In the genomic region with DNA sequence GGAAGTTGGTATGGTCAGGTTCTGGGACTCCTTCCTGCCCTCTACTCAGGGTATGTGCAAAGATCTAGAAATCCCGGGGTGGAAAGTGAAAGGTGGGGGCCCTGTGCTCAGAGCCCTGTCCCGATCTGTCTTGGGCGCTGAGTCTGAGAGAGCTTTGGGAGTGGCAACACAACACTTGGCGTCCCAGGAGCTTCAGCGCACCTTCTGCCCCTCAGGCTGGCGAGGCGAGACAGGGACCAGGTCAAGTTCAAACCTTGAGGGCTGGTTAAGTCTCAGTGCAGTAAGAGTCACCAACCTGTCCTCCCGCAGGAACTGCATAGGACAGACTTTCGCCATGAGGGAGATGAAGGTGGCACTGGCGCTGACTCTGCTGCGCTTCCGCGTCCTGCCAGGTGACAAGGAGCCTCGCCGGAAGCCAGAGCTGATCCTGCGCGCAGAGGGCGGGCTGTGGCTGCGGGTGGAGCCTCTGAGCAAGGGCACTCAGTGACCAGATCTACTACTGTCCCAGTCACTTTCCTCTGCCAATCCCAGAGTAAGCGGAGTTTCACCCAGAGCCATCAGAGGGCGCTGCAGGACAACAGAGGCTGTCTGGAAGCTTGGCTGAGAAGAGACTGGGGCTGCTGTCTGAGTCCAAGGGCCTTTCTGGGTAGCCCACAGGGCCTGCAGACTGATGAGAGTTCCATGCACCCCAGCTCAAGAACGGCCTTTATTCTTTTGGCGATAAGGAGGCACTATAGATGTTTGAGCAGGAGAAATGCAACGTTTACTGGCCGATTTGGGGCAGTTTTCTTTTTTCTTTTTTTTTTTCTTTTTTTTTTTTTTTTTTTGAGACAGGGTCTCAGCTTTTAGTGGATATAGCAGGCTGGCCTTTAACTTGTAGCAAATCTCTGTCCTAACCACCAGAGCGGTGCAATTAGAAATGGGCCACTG, we compare ENCODE assay signal across 8 mouse cellular contexts. TPM values are rescaled to one million over a fixed set of nuclear protein-coding genes. Genes with fewer than 3 reads are reported as not detected.
DNase-seq lines count a peak whose midpoint lies in the region; ATAC-seq lines count a peak whose summit lies in the region.

No protein-coding gene starts in this region.

- peak overlapping the region; percentile 34 for H3K4me3 ChIP-seq in intestine, embryonic 15.5 days (replicated peaks)

- no peaks in the 10 kb centered on the region for H3K36me3 ChIP-seq in intestine, embryonic 15.5 days

- 16% methylated on average over 26 of the region's 26 CpGs for WGBS in intestine, embryonic 15.5 days

- H3K27me3 ChIP-seq in intestine, embryonic 15.5 days (replicated peaks): no peaks in the 10 kb centered on the region

- peak; percentile 95 for DNase-seq in adrenal gland, adult 2 months
- peak; percentile 88 for DNase-seq in embryo, embryonic 11 days
- peak; percentile 78 for DNase-seq in gastrocnemius, postnatal 25 days
- peak; percentile 88 to 91 for DNase-seq in left cerebral cortex, postnatal 14 days (ENCODE audit: low spot score in 2 of 2)
- DNase-seq in right cerebral cortex, postnatal 14 days: peak; percentile 87
- DNase-seq in urinary bladder, postnatal 36 days (ENCODE audit: low spot score in 2 of 2): peak; percentile 79 to 88

- peak; percentile 98 for ATAC-seq in intestine, embryonic 15.5 days
- peak; percentile 96 for ATAC-seq in megakaryocyte-erythroid progenitor cell, adult 5-6 weeks (replicated peaks; ENCODE audit: low FRiP score, low TSS enrichment, poor library complexity, severe bottlenecking)

- intact Hi-C loops in left cerebral cortex, postnatal 14 days (cut with DNase I): loop anchor here (10.0 kb wide), 1 partner anchor 156 kb away; a partner anchor contains a TSS

- peak overlapping the region; percentile 37 for H3K9ac ChIP-seq in intestine, embryonic 15.5 days

- 0 out of 2 replicates have a peak overlapping the region, but pooled peaks have one; percentile 6 for H3K27ac ChIP-seq in intestine, embryonic 15.5 days

- H3K4me2 ChIP-seq in intestine, embryonic 15.5 days (replicated peaks): peak overlapping the region; percentile 58

- H3K4me1 ChIP-seq in intestine, embryonic 15.5 days (replicated peaks): no peaks in the 10 kb centered on the region

- no peaks in the 10 kb centered on the region for H3K9me3 ChIP-seq in intestine, embryonic 15.5 days

RNA-seq across cellular contexts. Expression of a gene that starts 7.7 kb away (rescaled TPM):
- total RNA-seq in adrenal gland, adult 2 months (2021): 10 to 100 TPM; 10.8 to 11.3 TPM
- polyA plus RNA-seq in adrenal gland, adult 2 months (2012; rRNA removed): 10.2 and 13.0 TPM in 2 replicates
- total RNA-seq in gastrocnemius, postnatal 25 days (2021): 1 to 10 TPM in 1 of 2 experiments, under 1 TPM in 1; 0.72 to 2.2 TPM
- polyA plus RNA-seq in intestine, embryonic 15.5 days (2015; fragmentation: Nextera tagmentation; extraction: Ambion mirVana): 30.1 and 33.9 TPM in 2 replicates
- 1 to 10 TPM; 5.8 to 5.9 TPM for total RNA-seq in left cerebral cortex, postnatal 14 days (2021)
- 6.2 and 9.2 TPM in 2 replicates for total RNA-seq in megakaryocyte-erythroid progenitor cell, adult 5-6 weeks (2014; fragmentation: Nextera tagmentation)
- 3.4 and 10.3 TPM in 2 replicates for total RNA-seq in megakaryocyte-erythroid progenitor cell, adult 5-6 weeks (2017)

RNA-seq across cellular contexts. Expression of a gene that starts 22.8 kb away (rescaled TPM):
- 10 to 100 TPM in 1 of 2 experiments, 1 to 10 TPM in 1; 7.2 to 10.3 TPM for total RNA-seq in adrenal gland, adult 2 months (2021)
- polyA plus RNA-seq in adrenal gland, adult 2 months (2012; rRNA removed): 13.0 and 16.2 TPM in 2 replicates
- 1 to 10 TPM; 1.5 to 2.0 TPM for total RNA-seq in gastrocnemius, postnatal 25 days (2021)
- 4.8 and 5.5 TPM in 2 replicates for polyA plus RNA-seq in intestine, embryonic 15.5 days (2015; fragmentation: Nextera tagmentation; extraction: Ambion mirVana)
- 1 to 10 TPM; 3.7 to 3.8 TPM for total RNA-seq in left cerebral cortex, postnatal 14 days (2021)
- total RNA-seq in megakaryocyte-erythroid progenitor cell, adult 5-6 weeks (2014; fragmentation: Nextera tagmentation): 3.1 TPM in 1 of 2 replicates, not detected in the other
- total RNA-seq in megakaryocyte-erythroid progenitor cell, adult 5-6 weeks (2017): not detected in 2 replicates

Comparison
In these comparisons a context has a peak if more than half of its experiments do, and no peak if none do; other contexts are left out.
1. Peak in every context shown above with its lines: DNase-seq, ATAC-seq, H3K4me3 ChIP-seq and H3K27ac ChIP-seq.